Mouse (Mus musculus) CD4-positive, CD25-positive, alpha-beta regulatory T cell, adult 2 months (primary cell): ENCODE results near the gene Slc41a1.

ENCODE experiments used
- DNase-seq: peaks from one replicate; pipeline ENCODE4 v3.0.0-alpha.2; 2012; ENCODE audit warnings: low read depth, low spot score

The Slc41a1 gene

GRCm38 (mm10) chr1:131827787-131828258, 530 bp downstream of the Slc41a1 start:
- DNase-seq = peak; percentile 95

DNA sequence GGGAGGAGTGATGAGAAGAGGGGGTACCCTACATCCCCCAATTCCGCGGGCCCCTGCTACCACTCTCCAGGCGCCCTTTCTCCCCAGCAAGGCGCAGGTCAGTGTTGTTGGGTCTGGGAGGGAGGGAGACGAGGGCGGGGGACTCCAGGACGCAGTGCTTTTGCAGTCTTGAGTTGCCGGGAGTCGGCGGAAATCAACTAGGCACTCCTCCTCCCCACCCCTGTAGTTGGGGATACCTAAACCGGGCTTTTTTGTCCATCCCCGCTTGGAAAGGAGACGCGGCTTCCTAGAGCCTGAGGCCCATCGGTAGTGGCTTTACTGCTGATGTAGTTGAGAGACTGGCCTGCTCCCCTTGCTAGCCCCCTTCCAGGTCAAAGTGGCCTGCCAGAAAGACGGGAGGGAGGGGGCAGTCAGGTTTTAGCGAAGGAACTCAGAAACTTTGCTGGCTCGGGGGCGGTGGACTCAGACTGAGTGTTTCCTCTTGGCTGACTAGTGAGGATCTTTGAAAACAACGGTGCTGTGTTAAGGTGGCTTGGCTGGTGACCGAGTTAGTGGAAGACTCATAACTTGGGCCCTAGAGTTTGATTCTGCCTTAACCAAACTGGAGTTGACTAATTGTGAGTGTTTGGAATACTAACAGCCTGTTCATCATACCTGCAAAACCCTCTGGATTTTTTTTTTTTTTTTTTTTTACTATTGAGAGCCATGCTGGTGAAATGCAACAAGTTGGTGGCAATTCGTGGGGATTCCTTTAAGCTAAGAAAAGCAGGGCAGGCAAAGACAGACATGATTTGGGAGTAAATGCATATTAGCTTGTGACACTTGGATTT, 1.2 kb downstream of the Slc41a1 start:
- peak; percentile 53 for DNase-seq

DNA sequence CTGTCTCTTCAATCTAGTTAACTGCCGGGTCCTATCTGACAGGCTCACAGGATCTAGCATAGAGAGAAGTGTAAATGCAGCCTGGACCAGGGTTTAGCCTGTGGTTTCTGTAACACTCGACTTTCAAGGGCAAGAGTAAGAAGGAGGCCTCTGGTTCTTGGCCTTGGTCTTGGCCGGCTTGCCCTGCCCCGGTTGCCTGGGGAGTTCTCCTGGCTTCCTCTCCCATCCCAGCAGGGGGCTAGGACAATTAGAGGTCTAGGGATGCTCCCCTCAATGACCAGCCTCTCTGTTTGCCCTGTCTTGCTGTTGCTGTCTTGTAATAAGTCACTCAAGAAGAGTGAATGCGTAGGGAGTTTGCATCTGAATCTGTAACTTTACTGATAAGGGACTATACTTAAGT, 2.0 kb downstream of the Slc41a1 start:
- no peak for DNase-seq

DNA sequence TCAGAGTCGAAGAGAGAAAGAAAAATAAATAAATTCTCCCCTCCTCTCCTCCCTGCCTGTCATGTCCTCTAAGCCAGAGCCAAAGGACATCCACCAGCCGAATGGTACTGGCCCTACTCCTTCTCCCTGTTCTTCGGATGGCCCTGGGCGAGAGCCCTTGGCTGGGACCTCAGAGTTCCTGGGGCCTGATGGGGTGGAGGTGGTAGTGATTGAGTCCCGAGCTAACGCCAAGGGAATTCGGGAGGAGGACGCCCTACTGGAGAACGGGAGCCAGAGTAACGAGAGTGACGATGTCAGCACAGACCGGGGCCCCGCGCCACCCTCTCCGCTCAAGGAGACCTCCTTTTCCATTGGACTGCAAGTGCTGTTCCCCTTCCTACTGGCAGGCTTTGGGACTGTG, 3.3 kb downstream of the Slc41a1 start:
- DNase-seq = no peak

DNA sequence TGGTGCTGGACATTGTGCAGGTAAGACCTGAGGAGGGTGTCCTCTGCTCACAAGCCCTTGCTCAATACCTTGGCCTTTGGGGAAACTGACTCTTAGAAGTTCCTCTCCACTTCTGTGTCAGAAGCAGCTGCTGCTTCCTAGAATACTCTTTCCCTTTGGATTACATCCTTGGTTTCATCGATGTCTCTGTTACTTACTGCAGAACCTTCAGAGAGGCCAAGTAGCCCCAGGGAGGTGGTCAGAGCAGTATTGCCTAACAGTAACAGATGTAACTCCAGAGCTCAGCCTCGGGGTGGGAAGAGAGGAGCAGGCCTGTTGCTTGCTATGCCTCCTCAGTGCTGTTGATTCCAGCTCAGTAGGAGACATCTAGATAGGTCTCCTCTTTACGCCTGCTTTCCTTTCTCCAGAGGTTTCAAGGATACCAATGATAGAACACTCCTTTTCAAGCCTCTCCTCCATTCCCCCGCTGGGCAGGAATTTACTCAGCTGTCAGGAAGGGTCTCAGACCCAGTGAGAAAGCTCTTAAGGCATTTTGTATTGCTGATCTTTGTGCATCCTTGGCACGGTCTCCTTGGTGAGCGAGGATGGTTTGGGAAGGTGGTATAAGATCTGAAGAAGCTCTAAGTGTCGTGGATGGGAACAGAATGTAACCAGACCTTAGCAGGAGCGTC, 3.8 kb downstream of the Slc41a1 start:
- DNase-seq = no peak

DNA sequence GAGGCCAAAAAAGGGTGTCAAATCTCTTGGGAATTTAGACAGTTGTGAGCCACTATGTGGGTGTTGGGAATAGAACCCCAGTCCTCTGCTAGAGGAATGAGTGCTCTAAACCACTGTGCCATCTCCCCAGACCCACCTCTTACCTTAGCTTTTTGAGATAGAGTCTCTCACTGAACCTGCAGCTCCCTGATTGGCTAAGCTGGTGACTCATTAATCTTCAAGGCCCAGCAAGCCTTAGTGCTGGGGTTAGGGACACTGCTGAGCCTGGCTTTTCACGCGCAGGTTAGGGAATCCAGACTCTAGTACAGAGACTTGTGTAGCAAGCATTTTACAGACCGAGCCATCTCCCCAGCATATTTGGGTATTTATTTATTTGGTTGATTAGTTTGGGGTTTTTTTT, 9.7 kb downstream of the Slc41a1 start:
- DNase-seq = no peak

GRCm38 (mm10) chr1:131838542-131838941, 11.2 kb downstream of the Slc41a1 start:
- DNase-seq = no peak

DNA sequence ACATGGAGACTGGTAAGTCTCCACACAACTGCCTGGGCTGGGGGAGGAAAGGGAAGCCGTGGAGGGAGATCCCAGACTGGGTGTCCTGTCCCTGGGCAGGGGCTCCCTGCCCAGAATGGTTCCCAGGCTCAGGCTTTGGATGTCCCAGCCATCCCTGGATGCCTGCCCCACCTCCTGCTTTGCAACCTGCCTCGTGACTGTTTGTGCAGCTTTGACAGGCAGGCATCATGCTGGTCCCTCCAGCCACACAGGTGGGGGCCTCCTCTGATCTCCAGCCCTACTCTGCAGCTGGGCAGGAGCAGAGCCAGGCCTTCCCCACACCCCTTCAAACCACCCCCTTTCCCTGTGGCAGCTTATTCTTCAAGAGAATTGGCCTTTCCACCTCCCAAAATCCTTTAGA, 12.0 kb downstream of the Slc41a1 start:
- DNase-seq = no peak

DNA sequence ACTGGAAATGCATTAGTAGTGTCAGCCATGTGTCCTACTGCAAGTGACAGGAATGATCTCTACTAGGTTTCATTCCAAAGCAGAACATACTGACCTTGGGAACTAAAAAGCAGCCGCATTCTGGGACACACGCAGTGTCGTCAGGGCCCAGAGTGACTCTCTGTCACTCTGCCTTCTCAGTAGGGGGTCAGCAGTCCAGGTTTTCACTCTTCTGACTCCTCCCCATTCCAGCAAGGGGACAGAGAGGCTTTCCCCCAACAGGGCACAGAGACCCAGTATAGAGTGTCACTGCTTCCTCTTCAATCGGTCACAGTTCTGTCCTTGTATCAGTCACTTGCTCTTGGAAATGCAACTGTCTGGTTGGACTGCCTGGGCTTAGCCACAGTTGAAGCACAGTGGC, 14.9 kb downstream of the Slc41a1 start:
- no peak for DNase-seq

- no peak for DNase-seq
Measured at GRCm38 (mm10) chr1:131843758-131844157, 16.5 kb downstream of the Slc41a1 start.

DNA sequence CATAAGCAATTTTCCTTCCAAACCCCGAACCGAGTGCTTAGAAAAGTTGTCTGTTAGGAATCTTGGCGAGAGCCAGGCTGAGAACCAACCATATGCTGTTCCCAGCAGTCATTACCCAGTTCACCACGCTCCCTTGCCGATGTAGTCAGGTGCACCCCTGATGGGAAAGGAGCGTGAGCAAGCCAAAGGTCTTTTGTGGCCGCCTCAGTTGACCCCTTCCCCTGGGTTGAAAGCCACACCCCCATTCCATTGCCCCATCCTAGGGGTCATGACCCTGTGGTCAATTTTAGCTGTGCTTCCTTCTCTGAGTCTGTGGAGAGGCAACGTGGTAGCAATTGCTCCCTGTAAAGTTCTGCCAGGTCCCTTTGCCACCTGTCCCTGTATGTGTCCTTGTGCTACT, 17.6 kb downstream of the Slc41a1 start:
- DNase-seq = no peak

DNA sequence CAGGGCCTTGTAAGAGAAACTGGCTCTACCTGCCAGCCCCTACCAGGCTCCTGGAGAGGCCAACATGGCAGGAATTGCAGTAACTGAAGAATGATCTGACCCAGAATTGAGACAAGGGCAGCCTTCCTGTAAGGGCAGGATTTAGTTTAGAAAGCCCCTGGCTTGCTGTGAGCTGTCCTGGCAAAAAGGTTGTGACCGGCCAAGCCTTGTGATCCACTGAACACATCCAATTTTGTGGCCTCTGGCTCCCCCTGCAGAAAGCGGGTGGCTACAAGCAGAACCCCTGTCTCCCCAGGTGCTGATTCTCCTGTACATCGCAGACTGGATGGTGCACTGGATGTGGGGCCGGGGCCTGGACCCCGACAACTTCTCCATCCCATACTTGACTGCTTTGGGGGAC, 19.0 kb downstream of the Slc41a1 start:
- peak; percentile 66 for DNase-seq

GRCm38 (mm10) chr1:131861811-131862210, 34.5 kb downstream of the Slc41a1 start:
- no peak for DNase-seq

GRCm38 (mm10) chr1:131865596-131865995, 38.3 kb downstream of the Slc41a1 start:
- DNase-seq = no peak

GRCm38 (mm10) chr1:131866304-131866999, 39.2 kb downstream of the Slc41a1 start:
- no peak for DNase-seq

GRCm38 (mm10) chr1:131867093-131867945, 40.0 kb downstream of the Slc41a1 start, which contains the start of gene Rab29:
Gene Rab29 (plus strand): TSS chr1:131867224.
- peak; percentile 96 for DNase-seq

DNA sequence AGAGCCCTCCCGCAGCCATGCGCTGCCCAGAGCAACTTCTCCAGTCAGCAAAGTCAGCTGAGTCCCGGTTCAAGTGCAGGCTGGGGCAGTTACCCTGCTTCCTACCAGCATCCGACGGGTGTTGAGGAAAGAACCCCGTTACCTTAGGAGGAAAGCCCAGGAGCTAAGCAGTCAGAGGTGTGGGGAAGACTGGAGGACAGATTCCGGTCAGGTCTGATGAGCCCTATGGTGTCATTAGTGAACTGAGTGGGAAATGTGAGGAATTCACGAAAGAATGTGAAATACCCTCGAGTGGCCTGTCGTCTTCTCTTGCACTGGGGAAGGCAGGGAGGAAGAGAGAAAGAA, 40.6 kb downstream of the Slc41a1 start:
- DNase-seq = peak; percentile 35

DNA sequence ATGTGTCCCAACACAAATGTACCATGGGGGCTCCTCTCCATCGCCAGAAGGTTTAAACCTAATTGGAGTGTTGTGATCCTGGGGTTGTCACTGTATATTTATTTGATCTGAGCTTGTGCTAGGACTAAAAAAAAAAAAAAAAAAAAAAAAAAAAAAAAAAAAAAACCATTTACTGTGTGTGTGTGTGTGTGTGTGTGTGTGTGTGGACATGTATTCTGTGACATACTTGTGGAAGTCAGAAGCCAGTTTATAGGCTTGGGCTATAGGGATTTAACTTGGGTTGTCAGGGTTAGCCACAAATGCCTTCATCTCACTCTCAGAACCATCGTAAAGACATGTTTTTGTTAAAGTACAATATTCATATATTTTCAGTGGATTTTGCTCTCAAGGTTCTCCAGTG, 42.3 kb downstream of the Slc41a1 start:
- no peak for DNase-seq

GRCm38 (mm10) chr1:131872856-131873255, 45.6 kb downstream of the Slc41a1 start:
- DNase-seq = no peak

DNA sequence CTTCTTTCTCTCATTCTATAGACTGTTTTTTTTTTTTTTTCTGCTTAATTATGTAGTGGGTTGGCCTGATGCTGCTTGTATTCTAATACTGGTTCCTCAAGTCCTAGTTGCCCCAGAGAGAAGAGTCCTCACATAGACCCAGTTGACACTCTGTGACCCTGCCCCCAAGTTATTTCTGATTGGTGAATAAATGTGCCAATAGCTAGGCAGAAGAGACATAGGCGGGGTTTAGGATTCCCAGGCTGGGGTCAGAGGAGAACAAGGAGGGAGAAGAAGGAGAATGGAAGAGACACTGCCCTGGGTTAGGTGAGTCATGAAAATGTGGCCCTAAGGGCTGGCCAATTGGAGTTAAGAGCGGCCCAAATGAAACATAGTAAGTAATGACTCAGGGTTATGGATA, 52.5 kb downstream of the Slc41a1 start:
- DNase-seq = no peak

GRCm38 (mm10) chr1:131882787-131883186, 55.5 kb downstream of the Slc41a1 start:
- peak; percentile 68 for DNase-seq
